Mouse (Mus musculus) lung, adult 2 months (tissue): ENCODE data around the gene Kank1. TPM values are rescaled to one million over a fixed set of nuclear protein-coding genes. Genes with fewer than 3 reads are reported as not detected.

Experiments
- DNase-seq: peaks from one replicate; pipeline ENCODE4 v3.0.0; 2022
- H3K4me1 ChIP-seq: fragments of 200-500 bp; 2 replicates; pipeline ENCODE4 v1.6.1; 2011; ENCODE audit warnings: low read length; ENCODE audit not compliant: control insufficient read depth, insufficient read depth
- H3K4me3 ChIP-seq: fragments of 200-500 bp; replicated peaks from 2 replicates; pipeline ENCODE3; 2011; ENCODE audit warnings: low read depth, mild to moderate bottlenecking, control low read depth, low read length; ENCODE audit errors: extremely low read depth
- CTCF ChIP-seq: fragments of 200-500 bp; IDR thresholded peaks from 2 replicates; pipeline ENCODE4 v1.5.1; 2011; ENCODE audit warnings: mild to moderate bottlenecking, low read length, control low read depth; ENCODE audit not compliant: insufficient read depth
- POLR2A ChIP-seq: fragments of 200-500 bp; IDR thresholded peaks from 2 replicates; pipeline ENCODE4 v1.6.1; 2011; ENCODE audit warnings: low read depth, mild to moderate bottlenecking, control low read depth, low read length, borderline replicate concordance; ENCODE audit errors: extremely low read depth
- WGBS: fragments of 180-500 bp; shearing (Covaris S2); methylation state at CpG from one replicate; pipeline ENCODE4 v1.1.7; 2018; 5-methylcytosine and 5-hydroxymethylcytosine counted together
- polyA plus RNA-seq: library from polyadenylated mRNA; depleted of rRNA; stranded (reverse); fragments of >200 nt; gene quantifications from 2 replicates; pipeline ENCODE4 v1.2.3, GENCODE M21; 2012; rRNA removed

Kank1 gene
- 26.0 and 38.2 TPM in 2 replicates for polyA plus RNA-seq

DNA sequence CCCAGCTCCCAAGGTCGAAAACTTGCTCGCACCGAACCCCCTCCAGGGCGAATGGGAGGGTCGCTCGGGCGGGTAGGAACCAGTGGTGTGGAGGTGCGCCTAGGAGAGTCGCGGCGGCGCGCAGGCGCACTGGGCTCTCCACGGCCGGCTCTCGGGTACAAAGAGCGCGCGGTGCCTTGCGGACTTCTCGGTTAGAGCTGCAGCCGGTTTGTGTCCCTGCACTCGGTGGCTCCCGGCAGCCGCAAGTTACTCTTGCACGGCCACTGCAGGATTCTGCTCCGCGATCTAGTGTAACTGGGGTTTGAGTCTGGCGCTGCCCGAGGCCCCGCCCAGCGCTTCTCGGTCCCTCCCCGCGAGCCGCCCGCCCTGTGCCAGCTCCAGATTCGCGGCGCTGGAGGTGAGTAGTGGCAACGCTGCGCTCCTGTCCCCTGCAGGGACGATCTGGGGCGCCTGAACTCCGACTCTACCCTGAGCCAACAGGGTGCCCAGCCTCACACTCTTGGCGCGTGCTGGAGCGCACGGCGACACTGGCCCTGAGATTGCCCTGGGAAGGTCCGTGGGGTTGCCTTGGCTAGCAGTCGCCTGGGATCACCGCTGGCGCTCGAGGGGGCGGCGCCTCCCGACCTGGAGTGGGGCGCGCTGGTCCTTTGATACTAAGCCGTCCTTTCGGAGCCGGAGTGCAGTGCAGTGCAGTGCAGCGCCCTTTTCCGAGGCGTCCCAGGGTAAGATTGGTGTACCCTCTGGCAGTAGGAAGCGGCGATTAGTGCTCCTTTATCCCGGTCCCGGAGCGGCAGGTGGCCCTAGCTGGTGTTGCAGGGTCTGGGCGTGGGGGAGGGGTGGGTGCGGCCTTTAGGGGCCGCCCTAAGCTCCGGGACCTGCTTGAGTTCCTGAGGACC is at the start of gene Kank1:
Kank1 (plus strand) TSS at position 380 of the 896 bp plus-strand sequence.
- Histone ChIP-seq H3K4me3 (peak within 1 kb of the TSS; percentile 67), H3K4me1 (no peaks in the 10 kb centered on the region; the same call in 1 of the 2 replicates)
- no peak for TF ChIP-seq POLR2A
- TF ChIP-seq CTCF = no peak
- peak; percentile 62 for DNase-seq
- WGBS = under 1% methylated on average over 76 of the region's 76 CpGs

DNA sequence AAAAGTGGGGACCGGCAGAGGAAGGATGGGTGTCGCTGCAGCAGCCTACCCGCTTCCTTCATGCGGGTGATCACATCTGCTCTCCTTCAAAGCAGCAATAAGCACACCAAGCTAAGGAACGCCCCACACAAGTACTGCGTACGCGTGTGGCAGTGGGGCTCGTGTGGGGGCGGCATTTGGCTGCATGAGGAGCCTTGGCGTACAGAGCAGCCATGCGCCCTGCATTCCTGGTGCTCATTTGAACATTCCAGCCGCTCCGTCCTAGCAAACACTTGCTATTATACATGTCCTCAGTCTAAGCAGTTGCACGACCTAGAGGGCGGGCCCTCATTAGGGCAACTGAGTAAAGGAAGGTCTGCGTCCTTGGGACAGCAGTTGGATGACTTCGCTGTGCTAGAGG is 49.1 kb upstream of the Kank1 start:
- H3K4me3 ChIP-seq = no peak overlapping the region
- 72% methylated on average over 18 of the region's 18 CpGs for WGBS
- no peak for DNase-seq
- TF ChIP-seq CTCF = no peak
- TF ChIP-seq POLR2A = no peak
- no peaks in the 10 kb centered on the region for H3K4me1 ChIP-seq

DNA sequence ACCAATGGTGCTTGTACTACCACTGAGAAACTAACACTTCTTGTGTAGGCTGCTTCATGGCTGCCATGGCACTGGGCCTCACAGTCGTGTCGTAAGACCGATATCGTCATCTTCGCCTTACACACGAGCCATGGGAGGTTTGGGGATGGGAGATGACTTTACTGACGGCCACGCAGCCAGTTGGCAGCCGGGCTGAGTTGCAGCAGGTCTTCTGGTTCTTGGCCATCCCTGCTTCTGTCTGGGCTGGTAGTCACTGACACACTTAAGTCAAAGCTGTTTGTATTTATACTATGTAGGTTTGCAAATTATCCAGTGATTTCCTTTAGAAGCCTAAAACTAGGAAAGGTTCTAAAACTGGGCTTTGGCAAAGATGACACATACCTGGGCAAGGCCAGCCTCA is 43.0 kb upstream of the Kank1 start:
- WGBS = 93% methylated on average over 9 of the region's 9 CpGs
- Histone ChIP-seq H3K4me1 (no peaks in the 10 kb centered on the region), H3K4me3 (no peak overlapping the region)
- DNase-seq = no peak
- TF ChIP-seq POLR2A (no peak), CTCF (no peak)

DNA sequence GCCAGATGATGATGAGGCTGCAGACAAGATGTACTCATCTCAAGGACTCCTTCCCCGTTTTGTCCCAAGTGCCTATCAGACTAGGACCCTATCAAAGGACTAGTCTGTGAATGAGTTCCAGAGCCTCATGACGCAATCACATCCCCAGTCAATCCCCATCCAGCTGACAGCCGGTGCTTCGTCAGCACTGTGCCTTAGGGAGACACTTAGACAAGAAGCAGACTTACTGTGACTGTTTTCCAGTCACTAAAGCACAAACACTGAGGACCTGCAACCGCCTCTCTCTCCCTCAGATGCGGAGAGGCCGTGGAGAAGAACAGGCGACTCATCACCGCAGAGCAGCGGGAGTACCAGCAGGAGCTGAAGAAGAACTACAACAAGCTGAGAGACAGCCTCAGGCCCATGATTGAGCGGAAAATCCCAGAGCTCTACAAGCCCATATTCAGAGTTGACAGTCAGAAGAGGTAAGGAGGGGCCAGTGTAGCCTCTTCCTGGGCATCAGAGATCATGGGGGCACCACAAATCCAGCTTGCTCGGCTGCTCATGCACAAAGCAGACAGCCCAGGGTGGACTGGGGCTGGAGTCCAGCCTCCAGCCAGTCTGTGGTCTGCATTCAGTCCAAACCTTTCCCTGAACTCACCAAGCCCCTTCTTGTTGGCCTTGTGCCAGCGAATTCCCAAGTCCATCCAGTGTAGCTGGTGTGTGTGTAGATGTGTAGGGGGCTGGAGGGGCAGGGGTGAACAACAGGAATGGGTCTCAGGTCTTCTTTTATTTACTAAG is 36.5 kb upstream of the Kank1 start:
- no peak for TF ChIP-seq POLR2A
- no peak for TF ChIP-seq CTCF
- 81% methylated on average over 13 of the region's 13 CpGs for WGBS
- no peaks in the 10 kb centered on the region for H3K4me1 ChIP-seq
- DNase-seq = no peak
- H3K4me3 ChIP-seq = no peak overlapping the region

DNA sequence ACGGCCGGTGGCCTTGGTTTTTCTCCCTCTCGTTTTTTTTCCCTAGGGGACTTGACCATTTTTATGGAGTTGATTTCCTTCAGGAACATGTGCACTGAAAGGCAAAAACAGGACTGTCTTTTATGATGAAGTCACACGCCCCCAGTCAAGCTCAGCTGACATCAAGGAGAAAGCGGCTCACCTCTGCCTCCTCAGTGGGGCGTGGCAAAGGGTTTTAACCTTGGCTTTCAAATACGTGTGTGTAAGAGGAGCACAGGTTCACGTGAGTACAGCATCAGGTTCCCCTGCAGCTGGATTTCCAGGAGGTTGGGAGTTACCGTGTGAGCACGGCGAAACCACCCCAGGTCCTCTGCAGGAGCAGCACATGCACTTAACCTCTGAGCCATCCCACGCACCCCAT is 33.7 kb upstream of the Kank1 start:
- 81% methylated on average over 12 of the region's 12 CpGs for WGBS
- Histone ChIP-seq H3K4me3 (no peak overlapping the region), H3K4me1 (no peaks in the 10 kb centered on the region)
- DNase-seq = no peak
- TF ChIP-seq CTCF (no peak), POLR2A (no peak)

DNA sequence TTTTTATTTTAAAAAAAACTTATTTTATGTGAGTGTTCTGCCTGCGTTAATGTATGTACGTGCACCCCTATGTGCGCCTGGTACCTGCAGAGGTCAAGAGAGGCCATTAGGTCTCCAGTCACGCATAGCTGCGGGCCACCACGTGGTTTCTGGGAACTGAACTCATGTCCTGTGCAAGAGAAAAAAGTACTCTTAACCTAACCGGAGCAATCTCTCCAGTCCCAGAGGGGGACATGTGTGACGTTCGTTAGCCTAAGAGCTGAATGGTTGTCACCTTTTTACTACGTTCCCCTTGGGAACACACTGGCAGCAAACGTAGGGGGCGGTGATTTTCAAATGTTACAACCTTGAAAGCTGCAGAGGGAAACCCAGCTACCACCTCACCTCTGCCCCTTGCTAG is 29.8 kb upstream of the Kank1 start:
- WGBS = 72% methylated on average over 12 of the region's 12 CpGs
- Histone ChIP-seq H3K4me3 (no peak overlapping the region), H3K4me1 (no peaks in the 10 kb centered on the region)
- no peak for DNase-seq
- no peak for TF ChIP-seq CTCF
- TF ChIP-seq POLR2A = no peak

DNA sequence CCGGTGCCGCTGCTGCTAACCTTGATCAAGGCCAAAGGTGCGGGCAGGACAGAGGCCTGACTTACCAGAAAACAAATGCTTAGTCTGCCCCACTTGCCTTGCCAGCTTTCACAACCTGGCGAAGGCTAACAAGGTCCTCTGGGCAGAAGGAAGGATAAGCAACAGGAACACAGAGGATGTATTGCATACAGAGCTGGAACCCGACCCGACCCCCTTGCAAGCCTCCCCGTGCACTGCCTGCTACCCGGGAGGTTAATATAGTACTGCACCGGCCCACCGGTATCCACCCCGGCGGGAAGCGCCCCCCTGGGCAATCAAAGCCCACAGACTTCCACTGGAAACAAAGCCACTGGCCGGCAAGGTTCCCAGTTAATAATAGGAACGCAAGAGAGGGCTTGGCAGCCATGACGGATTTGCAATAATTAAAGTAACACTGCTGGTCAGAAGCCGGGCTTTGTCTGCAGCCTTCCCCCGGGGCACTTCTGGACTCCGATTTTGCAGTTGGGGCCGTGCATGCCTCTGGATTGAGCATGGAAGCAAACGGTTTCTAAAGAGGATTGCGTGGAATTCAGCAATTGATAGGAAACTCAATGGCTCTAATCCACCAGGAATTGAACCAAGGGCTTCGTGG is 28.9 kb upstream of the Kank1 start:
- TF ChIP-seq POLR2A (no peak), CTCF (no peak)
- H3K4me3 ChIP-seq = no peak overlapping the region
- no peaks in the 10 kb centered on the region for H3K4me1 ChIP-seq
- DNase-seq = no peak
- WGBS = 24% methylated on average over 23 of the region's 23 CpGs

DNA sequence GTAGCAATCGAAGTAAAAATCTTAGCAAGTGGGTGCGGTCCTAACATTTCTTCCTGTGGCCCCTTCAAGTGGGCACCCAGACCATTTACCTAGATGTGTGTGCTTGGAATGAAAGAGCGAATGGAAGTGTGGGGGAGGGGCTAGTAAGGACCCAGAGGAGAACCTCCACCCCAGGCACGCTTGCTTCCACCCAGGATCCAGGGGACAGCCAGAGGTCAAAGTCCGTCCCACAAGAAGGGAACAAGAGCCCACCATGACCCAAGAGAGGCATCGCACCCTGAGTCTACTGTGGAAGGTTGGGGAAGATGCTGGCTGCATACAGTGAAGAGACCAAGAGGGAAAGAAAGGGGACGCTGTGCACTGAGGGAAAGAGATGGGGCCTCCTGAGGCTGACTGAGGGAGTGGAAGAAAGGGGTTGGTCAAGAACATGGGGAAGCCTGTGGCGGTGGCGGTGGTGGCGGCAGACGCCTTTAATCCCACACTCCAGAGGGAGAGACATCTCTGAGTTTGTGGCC is 28.1 kb upstream of the Kank1 start:
- H3K4me3 ChIP-seq = no peak overlapping the region
- no peak for DNase-seq
- TF ChIP-seq POLR2A = no peak
- H3K4me1 ChIP-seq = no peaks in the 10 kb centered on the region
- WGBS = 76% methylated on average over 11 of the region's 11 CpGs

DNA sequence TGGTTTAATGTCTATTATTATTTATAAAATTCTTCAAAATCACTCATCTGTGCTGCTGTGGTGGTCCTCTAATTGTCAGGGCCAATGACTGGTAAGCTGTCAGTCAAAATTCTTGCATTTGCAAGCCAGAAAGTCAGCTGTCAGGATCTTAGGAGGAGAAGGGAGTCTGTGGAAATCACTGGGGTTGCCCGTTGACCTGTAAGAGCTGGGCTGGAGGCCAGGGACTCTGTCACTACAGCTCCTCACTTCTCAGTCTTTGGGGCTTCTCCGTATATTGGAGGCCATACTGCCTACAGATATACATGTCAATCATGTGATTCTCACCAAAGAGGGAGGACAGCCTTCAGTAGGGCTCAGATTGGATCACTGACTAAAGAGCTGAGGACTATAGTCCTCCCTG is 16.2 kb upstream of the Kank1 start:
- DNase-seq = no peak
- WGBS = 75% methylated on average over 2 of the region's 2 CpGs
- no peak for TF ChIP-seq POLR2A
- no peak for TF ChIP-seq CTCF
- no peaks in the 10 kb centered on the region for H3K4me1 ChIP-seq
- no peak overlapping the region for H3K4me3 ChIP-seq
